Mouse (Mus musculus) testis, adult 2 months (tissue): ENCODE results near the gene Actl11.

Experiments
- CTCF ChIP-seq: fragments of 200-500 bp; IDR thresholded peaks from 2 replicates; pipeline ENCODE4 v1.5.1; 2012; ENCODE audit warnings: low read depth, mild to moderate bottlenecking, inconsistent platforms, low read length, moderate library complexity; ENCODE audit not compliant: control insufficient read depth, insufficient read depth, insufficient replicate concordance
- POLR2A ChIP-seq: fragments of 200-500 bp; IDR thresholded peaks from 2 replicates; pipeline ENCODE4 v1.6.1; 2012; ENCODE audit warnings: low read depth, mild to moderate bottlenecking, inconsistent platforms, low read length, moderate library complexity; ENCODE audit not compliant: control insufficient read depth

DNA sequence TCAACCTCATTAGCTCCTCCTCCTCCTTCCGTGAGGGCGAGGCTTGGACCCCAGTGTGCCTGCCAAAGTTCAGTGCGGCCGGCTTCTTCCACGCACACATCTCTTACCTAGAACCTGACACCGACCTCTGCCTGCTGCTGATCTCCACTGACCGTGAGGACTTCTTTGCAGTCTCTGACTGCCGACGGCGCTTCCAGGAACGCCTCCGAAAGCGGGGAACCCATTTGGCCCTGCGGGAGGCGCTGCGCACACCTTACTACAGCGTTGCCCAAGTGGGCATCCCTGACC lies 26.7 kb upstream of the Actl11 start:
- TF ChIP-seq POLR2A: no peak
- TF ChIP-seq CTCF: no peak
